Mouse (Mus musculus): ENCODE measurements around the gene Ly86. TPM values are rescaled to one million over a fixed set of nuclear protein-coding genes. Genes with fewer than 3 reads are reported as not detected.

The Ly86 gene
- polyA plus RNA-seq, 1 experiment from 2014 or later = 14.1 TPM

GRCm38 (mm10) chr13:37403708-37404107 lies 58.7 kb downstream of the Ly86 start:
- no peak for ATAC-seq (ENCODE audit: insufficient read depth, low FRiP score, low read depth)
- Histone ChIP-seq H3K36me3 (no peaks in the 10 kb centered on the region), H3K4me3 (replicated peaks) (no peak overlapping the region), H3K9ac (no peak overlapping the region), H3K9me3 (no peaks in the 10 kb centered on the region), H3K27me3 (replicated peaks) (no peaks in the 10 kb centered on the region), H3K4me1 (no peaks in the 10 kb centered on the region), H3K4me2 (no peak overlapping the region), H3K27ac (no peak overlapping the region)
- 81% methylated on average over 2 of the region's 2 CpGs for WGBS

DNA sequence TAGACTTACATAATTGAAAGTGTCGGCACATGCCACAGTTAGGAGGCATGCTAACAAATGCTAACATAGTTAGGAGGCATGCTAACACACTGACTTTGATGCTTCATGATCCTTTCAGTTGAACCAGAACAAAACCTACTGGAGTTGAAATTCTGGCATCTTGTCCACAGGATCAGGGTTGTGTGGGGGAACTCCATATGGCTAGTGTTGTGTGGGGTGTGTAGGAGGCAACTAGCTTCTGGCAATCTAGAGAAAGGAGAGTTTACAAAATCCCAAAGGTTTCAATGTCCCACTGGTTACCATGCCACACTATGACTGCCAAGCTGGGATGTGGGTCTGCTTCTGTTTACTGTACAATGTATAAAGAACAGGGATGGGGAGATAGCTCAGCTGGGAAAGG lies 70.7 kb downstream of the Ly86 start:
- Histone ChIP-seq H3K4me1 (no peaks in the 10 kb centered on the region), H3K9me3 (no peaks in the 10 kb centered on the region), H3K36me3 (no peaks in the 10 kb centered on the region), H3K4me3 (replicated peaks) (no peak overlapping the region), H3K9ac (no peak overlapping the region), H3K27me3 (replicated peaks) (no peaks in the 10 kb centered on the region), H3K27ac (no peak overlapping the region), H3K4me2 (no peak overlapping the region)
- 77% methylated on average over 1 of the region's 1 CpGs for WGBS
- no peak for ATAC-seq (ENCODE audit: insufficient read depth, low FRiP score, low read depth)

DNA sequence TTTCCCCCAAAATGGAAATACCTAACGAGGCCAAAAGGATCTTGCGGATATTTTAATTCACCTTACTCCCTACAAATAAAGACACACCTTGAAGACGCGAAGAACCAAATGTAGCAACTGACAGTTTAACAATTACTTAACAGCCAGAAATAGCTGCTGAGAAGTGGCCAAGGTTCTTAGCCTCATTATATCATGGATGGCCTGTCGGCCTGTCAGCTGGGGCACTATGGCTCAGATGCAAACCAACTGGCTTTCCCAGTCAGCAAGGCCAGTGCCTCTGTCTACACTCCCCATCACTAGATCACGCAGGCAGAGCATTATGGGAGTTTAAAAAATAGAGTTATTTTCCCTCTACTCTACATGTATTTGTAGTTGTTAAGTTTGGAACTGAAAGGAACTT lies 78.4 kb downstream of the Ly86 start:
- Histone ChIP-seq H3K4me3 (replicated peaks) (no peak overlapping the region), H3K27me3 (replicated peaks) (no peaks in the 10 kb centered on the region), H3K4me2 (no peak overlapping the region), H3K36me3 (no peaks in the 10 kb centered on the region), H3K9me3 (no peaks in the 10 kb centered on the region), H3K27ac (no peak overlapping the region), H3K9ac (no peak overlapping the region), H3K4me1 (no peaks in the 10 kb centered on the region)
- 81% methylated on average over 6 of the region's 6 CpGs for WGBS
- no peak for ATAC-seq (ENCODE audit: insufficient read depth, low FRiP score, low read depth)

DNA sequence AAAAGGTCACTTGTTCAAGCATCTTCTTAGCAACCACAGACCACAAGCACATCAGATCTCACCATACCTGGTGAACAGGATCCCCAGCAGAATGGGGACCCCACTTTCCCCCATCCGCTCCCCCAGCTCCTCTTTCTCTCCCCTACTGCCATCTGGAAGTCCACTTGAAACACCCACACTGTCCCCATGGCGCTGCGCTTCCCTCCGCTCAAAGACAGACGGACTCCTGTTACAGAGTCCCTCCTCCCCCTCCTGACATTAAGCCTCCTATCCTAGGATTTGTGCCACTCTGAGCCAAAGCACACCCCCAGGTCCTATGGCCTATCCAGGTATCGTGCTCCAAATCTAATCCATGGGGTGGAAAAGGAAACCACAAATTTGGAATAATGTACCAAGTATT lies 79.9 kb downstream of the Ly86 start:
- ATAC-seq (ENCODE audit: insufficient read depth, low FRiP score, low read depth) = no peak
- 98% methylated on average over 6 of the region's 6 CpGs for WGBS
- no peaks in the 10 kb centered on the region for H3K9me3 ChIP-seq
- H3K4me3 ChIP-seq (replicated peaks) = no peak overlapping the region
- no peaks in the 10 kb centered on the region for H3K27me3 ChIP-seq (replicated peaks)
- no peaks in the 10 kb centered on the region for H3K4me1 ChIP-seq
- H3K9ac ChIP-seq = no peak overlapping the region
- no peak overlapping the region for H3K27ac ChIP-seq
- no peaks in the 10 kb centered on the region for H3K36me3 ChIP-seq
- H3K4me2 ChIP-seq = no peak overlapping the region

DNA sequence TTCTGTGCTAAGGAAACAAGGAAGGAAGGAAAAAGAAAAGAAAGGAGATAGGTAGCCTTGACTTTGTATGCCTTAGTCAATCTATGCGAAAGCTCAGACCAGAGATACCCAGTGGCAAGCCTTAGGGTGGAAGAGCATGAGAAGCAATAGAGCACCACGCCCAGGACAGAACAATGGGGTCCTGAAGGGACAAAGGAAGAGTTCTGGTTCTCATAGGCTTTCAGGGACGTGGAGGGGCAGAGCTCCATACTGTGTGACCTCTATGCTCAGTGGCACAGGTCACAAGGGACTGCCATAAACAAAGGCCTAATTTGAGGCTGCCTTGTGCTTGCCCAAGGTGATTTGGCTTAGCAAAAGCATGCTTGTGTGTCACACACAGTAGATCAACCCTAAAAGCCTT lies 80.4 kb downstream of the Ly86 start:
- Histone ChIP-seq H3K9me3 (no peaks in the 10 kb centered on the region), H3K4me3 (replicated peaks) (no peak overlapping the region), H3K27ac (no peak overlapping the region), H3K27me3 (replicated peaks) (no peaks in the 10 kb centered on the region), H3K9ac (no peak overlapping the region), H3K4me1 (no peaks in the 10 kb centered on the region), H3K4me2 (no peak overlapping the region), H3K36me3 (no peaks in the 10 kb centered on the region)
- 67% methylated on average over 3 of the region's 3 CpGs for WGBS
- ATAC-seq (ENCODE audit: insufficient read depth, low FRiP score, low read depth) = no peak

DNA sequence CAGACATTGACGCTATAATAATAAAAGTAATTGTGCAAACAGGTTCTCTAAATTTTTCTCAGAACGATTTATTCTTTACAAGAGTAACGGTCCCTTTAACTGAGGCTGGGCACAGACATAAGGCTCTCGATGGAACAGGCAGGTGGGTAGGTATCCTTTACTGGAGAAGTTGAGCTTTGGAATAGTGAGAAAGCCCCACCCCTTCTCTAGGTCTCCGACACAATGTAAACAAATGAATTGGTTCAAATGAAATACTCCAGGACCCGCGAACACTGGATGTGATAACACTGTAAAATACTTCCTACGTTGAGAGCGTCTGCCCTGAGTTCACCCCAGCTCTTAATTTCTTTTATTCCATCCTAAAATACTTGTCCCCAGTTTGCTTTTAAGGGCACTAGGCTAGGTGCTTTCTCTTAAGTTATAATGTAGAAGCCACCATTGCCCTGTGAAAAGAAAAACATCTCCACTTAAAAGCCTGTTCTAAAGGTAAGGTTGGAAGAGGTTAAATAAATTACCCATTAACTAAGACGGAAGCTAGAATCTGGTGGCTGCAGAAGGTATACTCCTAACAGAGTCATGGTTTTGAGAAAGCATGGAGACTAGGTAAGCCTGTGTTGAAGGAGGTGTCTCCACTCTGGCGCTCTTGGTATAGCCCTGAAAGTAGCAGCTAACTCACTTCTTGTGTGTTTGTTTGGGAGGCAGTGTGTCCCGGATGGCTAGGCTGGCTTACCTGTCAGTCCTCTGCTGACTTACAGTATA lies 81.7 kb downstream of the Ly86 start:
- H3K27me3 ChIP-seq (replicated peaks) = no peaks in the 10 kb centered on the region
- 39% methylated on average over 12 of the region's 12 CpGs for WGBS
- H3K9ac ChIP-seq = no peak overlapping the region
- no peaks in the 10 kb centered on the region for H3K4me1 ChIP-seq
- H3K9me3 ChIP-seq = no peaks in the 10 kb centered on the region
- 0 out of 2 replicates have a peak, but pooled peaks have one; percentile 31 for ATAC-seq (ENCODE audit: insufficient read depth, low FRiP score, low read depth)
- no peak overlapping the region for H3K4me3 ChIP-seq (replicated peaks)
- no peaks in the 10 kb centered on the region for H3K36me3 ChIP-seq
- no peak overlapping the region for H3K27ac ChIP-seq
- H3K4me2 ChIP-seq = no peak overlapping the region

GRCm38 (mm10) chr13:37428496-37428895 lies 83.5 kb downstream of the Ly86 start:
- Histone ChIP-seq H3K9me3 (no peaks in the 10 kb centered on the region), H3K9ac (no peak overlapping the region), H3K27me3 (replicated peaks) (no peaks in the 10 kb centered on the region), H3K27ac (no peak overlapping the region), H3K4me3 (replicated peaks) (no peak overlapping the region), H3K36me3 (no peaks in the 10 kb centered on the region), H3K4me2 (no peak overlapping the region), H3K4me1 (no peaks in the 10 kb centered on the region)
- 67% methylated on average over 3 of the region's 3 CpGs for WGBS
- ATAC-seq (ENCODE audit: insufficient read depth, low FRiP score, low read depth) = no peak

DNA sequence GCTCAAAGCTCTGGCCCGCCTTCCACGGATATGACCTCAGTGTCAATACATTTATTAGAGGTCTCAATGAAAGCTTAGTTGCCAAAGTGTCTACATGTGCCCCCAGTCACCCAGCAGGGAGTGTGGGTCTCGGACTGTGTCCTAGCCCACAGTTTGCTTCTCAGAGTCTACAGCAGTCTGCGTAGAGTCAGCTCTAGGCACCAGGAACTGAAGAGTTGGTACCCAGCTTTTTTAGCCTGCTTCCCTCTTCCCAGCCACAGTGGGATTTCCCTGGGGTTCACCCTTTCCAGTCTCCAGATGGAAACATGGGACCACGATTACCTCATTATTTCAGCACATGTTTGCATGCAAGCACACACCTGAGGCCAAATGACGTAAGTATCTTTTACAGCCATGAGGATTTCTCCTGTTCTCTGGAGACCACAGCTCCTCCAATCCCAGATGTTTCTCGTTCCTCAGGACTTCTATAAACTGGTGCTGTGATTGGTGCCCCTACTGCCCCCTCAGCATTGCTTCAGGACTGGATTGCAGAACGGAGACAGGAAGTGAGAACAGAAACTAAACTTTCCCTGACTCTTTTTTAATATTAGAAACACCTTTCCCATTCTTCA lies 84.8 kb downstream of the Ly86 start:
- no peak for ATAC-seq (ENCODE audit: insufficient read depth, low FRiP score, low read depth)
- 65% methylated on average over 8 of the region's 8 CpGs for WGBS

DNA sequence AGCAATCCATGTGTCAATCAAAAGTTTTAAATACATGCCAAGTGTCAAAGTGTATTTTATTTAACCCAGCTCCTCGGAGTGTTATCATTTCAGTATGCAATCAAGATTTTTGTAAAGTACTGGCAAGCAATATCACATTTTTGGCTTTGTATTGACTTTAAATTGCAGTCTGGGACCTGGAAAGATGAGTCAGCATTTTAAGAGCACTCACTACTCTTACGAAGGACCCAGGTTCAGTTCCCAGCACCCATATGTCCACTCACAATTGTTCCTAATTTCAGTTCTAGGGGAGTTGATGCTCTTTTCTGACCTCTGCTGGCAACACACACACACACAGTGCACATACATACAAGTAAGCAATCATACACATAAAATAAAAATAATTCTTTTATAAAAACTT lies 86.7 kb downstream of the Ly86 start:
- 85% methylated on average over 2 of the region's 2 CpGs for WGBS
- no peak overlapping the region for H3K4me2 ChIP-seq

More for the DNA sequence above, 84.8 kb downstream of the Ly86 start:
- H3K27me3 ChIP-seq (replicated peaks) = no peaks in the 10 kb centered on the region
- H3K9me3 ChIP-seq = no peaks in the 10 kb centered on the region
- no peak overlapping the region for H3K4me2 ChIP-seq
- no peaks in the 10 kb centered on the region for H3K36me3 ChIP-seq
- no peaks in the 10 kb centered on the region; the same call in 1 of the 2 replicates for H3K4me1 ChIP-seq
- H3K4me3 ChIP-seq (replicated peaks) = no peak overlapping the region
- H3K27ac ChIP-seq = no peak overlapping the region
- no peak overlapping the region for H3K9ac ChIP-seq

DNA sequence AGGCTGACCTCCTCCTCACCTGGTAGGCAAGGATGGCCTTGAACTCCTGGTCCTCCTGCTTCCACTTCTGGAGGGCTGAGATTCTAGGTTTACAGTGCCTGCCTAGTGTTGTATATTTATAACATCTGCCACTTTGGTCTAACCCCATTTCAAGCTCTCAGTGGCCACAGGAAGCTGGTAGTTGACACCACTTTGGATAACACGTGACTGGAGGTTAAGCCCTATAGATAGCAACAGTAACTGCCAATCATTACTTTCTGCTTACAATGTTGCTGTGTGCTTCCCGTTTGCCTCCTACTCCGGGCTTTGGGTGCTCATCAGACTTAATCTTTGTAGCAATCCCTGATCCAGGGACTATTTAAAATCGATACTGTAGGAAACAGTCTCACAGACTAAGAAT lies 87.6 kb downstream of the Ly86 start:
- H3K4me2 ChIP-seq = no peak overlapping the region
- no peak overlapping the region for H3K4me3 ChIP-seq (replicated peaks)
- 26% methylated on average over 4 of the region's 4 CpGs for WGBS
- H3K27me3 ChIP-seq (replicated peaks) = no peaks in the 10 kb centered on the region
- no peak overlapping the region for H3K27ac ChIP-seq
- no peak for ATAC-seq (ENCODE audit: insufficient read depth, low FRiP score, low read depth)
- H3K36me3 ChIP-seq = no peaks in the 10 kb centered on the region
- H3K9me3 ChIP-seq = no peaks in the 10 kb centered on the region
- H3K9ac ChIP-seq = no peak overlapping the region
- no peaks in the 10 kb centered on the region; the same call in 1 of the 2 replicates for H3K4me1 ChIP-seq

More for the DNA sequence above, 86.7 kb downstream of the Ly86 start:
- no peak overlapping the region for H3K9ac ChIP-seq
- no peaks in the 10 kb centered on the region; the same call in 1 of the 2 replicates for H3K4me1 ChIP-seq
- no peak for ATAC-seq (ENCODE audit: insufficient read depth, low FRiP score, low read depth)
- no peaks in the 10 kb centered on the region for H3K9me3 ChIP-seq
- H3K27ac ChIP-seq = no peak overlapping the region
- H3K4me3 ChIP-seq (replicated peaks) = no peak overlapping the region
- H3K27me3 ChIP-seq (replicated peaks) = no peaks in the 10 kb centered on the region
- H3K36me3 ChIP-seq = no peaks in the 10 kb centered on the region

DNA sequence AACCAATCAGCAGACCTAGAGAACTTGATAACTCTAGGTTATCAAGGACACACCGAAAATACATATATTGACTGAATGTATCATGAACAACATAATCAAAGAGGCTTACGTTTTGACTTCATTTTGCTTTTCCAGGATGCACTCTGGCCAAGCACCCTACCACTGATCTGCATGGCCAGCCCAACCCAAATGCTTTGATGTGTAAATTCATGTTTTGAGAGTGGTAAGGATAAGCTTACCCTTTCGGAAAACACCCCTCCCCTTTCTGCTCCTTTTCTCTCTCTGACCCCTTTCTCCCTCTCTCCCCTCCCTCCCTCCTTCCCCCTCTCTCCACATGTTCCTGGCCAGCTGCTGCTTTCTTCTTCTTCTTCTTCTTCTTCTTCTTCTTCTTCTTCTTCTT lies 88.1 kb downstream of the Ly86 start:
- WGBS = 25% methylated on average over 3 of the region's 3 CpGs
- no peak overlapping the region for H3K9ac ChIP-seq
- no peak overlapping the region for H3K4me2 ChIP-seq
- ATAC-seq (ENCODE audit: insufficient read depth, low FRiP score, low read depth) = no peak
- no peaks in the 10 kb centered on the region for H3K27me3 ChIP-seq (replicated peaks)
- no peaks in the 10 kb centered on the region for H3K36me3 ChIP-seq
- no peak overlapping the region for H3K27ac ChIP-seq
- no peaks in the 10 kb centered on the region; the same call in 1 of the 2 replicates for H3K4me1 ChIP-seq
- no peak overlapping the region for H3K4me3 ChIP-seq (replicated peaks)
- H3K9me3 ChIP-seq = no peaks in the 10 kb centered on the region

- Histone ChIP-seq H3K9me3 (no peaks in the 10 kb centered on the region), H3K4me3 (replicated peaks) (no peak overlapping the region), H3K27me3 (replicated peaks) (no peaks in the 10 kb centered on the region), H3K9ac (no peak overlapping the region), H3K4me2 (no peak overlapping the region), H3K27ac (no peak overlapping the region), H3K4me1 (no peaks in the 10 kb centered on the region; the same call in 1 of the 2 replicates), H3K36me3 (no peaks in the 10 kb centered on the region)
- peak; percentile 35; the same call in 1 of the 2 replicates for ATAC-seq (ENCODE audit: insufficient read depth, low FRiP score, low read depth)
- WGBS = 7% methylated on average over 3 of the region's 3 CpGs
Measured at GRCm38 (mm10) chr13:37433730-37434129, 88.7 kb downstream of the Ly86 start.

Measured in stomach, embryonic 15.5 days (tissue).